Mouse (Mus musculus) embryonic facial prominence, embryonic 15.5 days (tissue): ENCODE measurements around the gene Ddit4l. TPM values are rescaled to one million over a fixed set of nuclear protein-coding genes. Genes with fewer than 3 reads are reported as not detected.

Source experiments
- ATAC-seq: fragments of 200-750 bp; cut with Nextera tagmentation; 2 replicates; pipeline ENCODE4 v1.8.0; 2017; ENCODE audit warnings: low read depth, moderate TSS enrichment; ENCODE audit not compliant: insufficient number of reproducible peaks, low FRiP score, low TSS enrichment
- H3K27ac ChIP-seq: fragments of 300-500 bp; sonication (generic); replicated peaks from 2 replicates; pipeline ENCODE4 v1.5.1; 2015; ENCODE audit warnings: mild to moderate bottlenecking, inconsistent platforms
- H3K27me3 ChIP-seq: fragments of 300-500 bp; sonication (generic); 2 replicates; pipeline ENCODE4 v1.6.1; 2015; ENCODE audit warnings: inconsistent platforms
- H3K36me3 ChIP-seq: fragments of 300-500 bp; sonication (generic); 2 replicates; pipeline ENCODE4 v1.6.1; 2015; ENCODE audit warnings: mild to moderate bottlenecking, inconsistent platforms
- H3K4me1 ChIP-seq: fragments of 300-500 bp; sonication (generic); 2 replicates; pipeline ENCODE4 v1.6.1; 2015; ENCODE audit warnings: inconsistent platforms
- H3K4me2 ChIP-seq: fragments of 300-500 bp; sonication (generic); replicated peaks from 2 replicates; pipeline ENCODE4 v1.6.1; 2015; ENCODE audit warnings: mild to moderate bottlenecking, inconsistent platforms
- H3K4me3 ChIP-seq: fragments of 300-500 bp; sonication (generic); replicated peaks from 2 replicates; pipeline ENCODE4 v1.5.1; 2015; ENCODE audit warnings: mild to moderate bottlenecking, inconsistent platforms
- H3K9ac ChIP-seq: fragments of 300-500 bp; sonication (generic); 2 replicates; pipeline ENCODE4 v1.6.1; 2015; ENCODE audit warnings: inconsistent platforms
- H3K9me3 ChIP-seq: fragments of 300-500 bp; sonication (generic); replicated peaks from 2 replicates; pipeline ENCODE4 v1.6.1; 2016; ENCODE audit warnings: inconsistent platforms
- WGBS: fragments of 180-500 bp; shearing (Covaris S2); methylation state at CpG from one replicate; pipeline ENCODE4 v1.1.7; 2015; 5-methylcytosine and 5-hydroxymethylcytosine counted together
- polyA plus RNA-seq: library from polyadenylated mRNA; unstranded; fragments of >200 nt; fragmentation: Nextera tagmentation; extraction: Ambion mirVana; gene quantifications from 2 replicates; pipeline ENCODE4 v1.2.1, GENCODE M21; 2015

Ddit4l gene
- polyA plus RNA-seq, 1 experiment from 2014 or later: 46.5 TPM

- Histone ChIP-seq H3K4me1 (peaks cover 7% of the 10 kb centered on the region), H3K27me3 (peaks cover 5% of the 10 kb centered on the region; the same call in 1 of the 2 replicates), H3K4me3 (peak overlapping the region; percentile 66), H3K9me3 (no peaks in the 10 kb centered on the region), H3K27ac (0 out of 2 replicates have a peak overlapping the region, but pooled peaks have one; percentile 17), H3K9ac (no peak overlapping the region), H3K4me2 (peak overlapping the region; percentile 80), H3K36me3 (peaks cover 8% of the 10 kb centered on the region)
- 23% methylated on average over 14 of the region's 14 CpGs for whole genome bisulfite sequencing
- peak; percentile 11; the same call in 1 of the 2 replicates for ATAC-seq
Observed at GRCm38 (mm10) chr3:137622895-137623580, 1.6 kb downstream of the Ddit4l start.

DNA sequence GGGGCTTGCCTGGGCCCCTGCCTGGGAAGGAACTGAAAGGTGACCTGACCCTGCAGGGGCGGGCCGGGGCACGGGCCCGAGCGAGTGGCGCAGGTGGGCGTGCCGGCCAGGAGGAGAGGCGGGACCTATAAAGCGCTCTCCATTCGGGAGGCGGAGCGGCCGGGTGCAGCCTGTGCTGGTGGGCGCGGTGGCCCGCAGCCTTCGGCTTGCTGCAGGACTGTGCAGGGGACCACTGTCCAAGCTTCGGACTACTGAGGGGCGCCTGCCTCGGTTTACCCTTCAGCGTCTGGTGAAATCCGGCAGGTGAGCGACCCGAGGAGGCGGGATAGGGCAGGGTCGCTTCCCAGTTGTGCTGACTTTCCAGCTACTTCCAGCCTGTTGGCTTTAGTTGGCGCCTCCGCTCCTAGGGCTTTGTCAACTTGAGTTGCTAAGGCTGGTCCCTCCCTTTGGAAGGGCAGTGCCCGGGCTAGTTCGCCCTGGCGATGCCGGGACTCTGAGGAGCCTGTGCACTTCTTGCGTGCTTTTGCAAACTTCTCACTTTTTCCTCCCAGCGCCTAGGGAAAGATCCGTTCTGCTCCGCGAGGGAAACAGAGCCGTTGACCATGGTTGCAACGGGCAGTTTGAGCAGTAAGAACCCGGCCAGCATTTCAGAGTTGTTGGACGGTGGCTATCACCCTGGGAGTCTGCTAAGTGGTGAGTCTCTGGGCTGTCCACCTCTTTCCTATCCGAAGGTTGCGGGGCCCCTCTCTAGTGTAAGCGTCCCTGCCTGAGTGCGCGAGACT, 2.4 kb downstream of the Ddit4l start:
- H3K9me3 ChIP-seq: no peaks in the 10 kb centered on the region
- H3K4me2 ChIP-seq: peak overlapping the region; percentile 80
- WGBS: under 1% methylated on average over 47 of the region's 47 CpGs
- H3K27me3 ChIP-seq: peaks cover 5% of the 10 kb centered on the region; the same call in 1 of the 2 replicates
- H3K9ac ChIP-seq: peak overlapping the region; percentile 58
- ATAC-seq: peak; percentile 86
- H3K27ac ChIP-seq: peak overlapping the region; percentile 65
- H3K36me3 ChIP-seq: peaks cover 8% of the 10 kb centered on the region
- peak overlapping the region; percentile 66 for H3K4me3 ChIP-seq
- H3K4me1 ChIP-seq: peaks cover 7% of the 10 kb centered on the region

- Histone ChIP-seq H3K4me2 (peak overlapping the region; percentile 80), H3K4me3 (peak overlapping the region; percentile 66), H3K27ac (no peak overlapping the region), H3K9me3 (no peaks in the 10 kb centered on the region), H3K4me1 (peaks cover 7% of the 10 kb centered on the region), H3K27me3 (peaks cover 5% of the 10 kb centered on the region; the same call in 1 of the 2 replicates), H3K36me3 (peaks cover 8% of the 10 kb centered on the region), H3K9ac (no peak overlapping the region)
- ATAC-seq: no peak
- WGBS: 72% methylated on average over 5 of the region's 5 CpGs
Observed at GRCm38 (mm10) chr3:137625054-137625453, 3.6 kb downstream of the Ddit4l start.

DNA sequence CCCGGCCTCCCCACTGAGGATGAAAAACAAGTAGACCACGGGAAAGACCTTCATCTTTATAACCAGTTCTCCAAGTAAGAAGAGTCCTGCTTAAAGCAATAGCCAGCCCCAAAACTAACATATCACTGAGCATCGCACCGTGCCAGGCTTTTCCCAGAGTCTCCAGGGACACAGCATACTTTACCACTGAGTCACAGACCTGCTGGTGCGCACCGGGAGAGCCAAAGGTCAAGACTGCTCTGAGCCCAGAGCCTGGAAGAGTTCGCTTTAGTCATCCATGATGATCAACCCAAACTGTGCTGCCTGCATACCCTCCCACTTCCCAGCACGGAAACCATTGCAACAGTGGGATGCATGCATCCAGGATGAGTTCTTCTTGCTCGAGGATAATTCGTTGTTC, 12.3 kb downstream of the Ddit4l start:
- H3K9ac ChIP-seq: no peak overlapping the region
- no peaks in the 10 kb centered on the region for H3K27me3 ChIP-seq
- no peak overlapping the region for H3K4me3 ChIP-seq
- no peaks in the 10 kb centered on the region for H3K36me3 ChIP-seq
- no peaks in the 10 kb centered on the region for H3K4me1 ChIP-seq
- no peak overlapping the region for H3K4me2 ChIP-seq
- no peaks in the 10 kb centered on the region for H3K9me3 ChIP-seq
- no peak overlapping the region for H3K27ac ChIP-seq
- 76% methylated on average over 10 of the region's 10 CpGs for WGBS
- no peak for ATAC-seq

- 84% methylated on average over 4 of the region's 4 CpGs for WGBS
- no peaks in the 10 kb centered on the region for H3K4me1 ChIP-seq
Observed at GRCm38 (mm10) chr3:137636571-137636970, 15.2 kb downstream of the Ddit4l start.

DNA sequence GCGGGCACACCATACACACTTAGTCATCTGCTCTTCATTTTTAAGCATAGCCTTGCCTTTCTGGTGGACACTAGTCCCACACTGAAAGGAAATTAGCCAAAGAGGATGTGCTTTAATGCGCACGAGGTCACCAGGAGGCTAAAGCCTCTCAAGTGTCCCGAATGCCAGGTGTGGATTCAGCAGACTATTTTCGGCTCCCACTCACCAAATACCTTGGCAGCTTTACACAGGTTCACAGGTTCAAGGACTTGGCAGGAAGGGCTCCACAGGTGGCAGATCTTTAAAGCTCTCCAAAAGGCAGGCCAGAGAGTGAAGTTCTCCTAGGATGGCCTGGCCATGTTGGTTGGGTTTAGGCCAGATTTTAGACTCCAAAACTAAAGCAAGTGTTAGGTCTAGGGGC, 19.8 kb downstream of the Ddit4l start:
- no peak for ATAC-seq
- H3K9ac ChIP-seq: no peak overlapping the region
- no peaks in the 10 kb centered on the region for H3K4me1 ChIP-seq
- no peaks in the 10 kb centered on the region for H3K27me3 ChIP-seq
- H3K4me2 ChIP-seq: no peak overlapping the region
- WGBS: 83% methylated on average over 5 of the region's 5 CpGs
- H3K27ac ChIP-seq: no peak overlapping the region
- no peak overlapping the region for H3K4me3 ChIP-seq
- no peaks in the 10 kb centered on the region for H3K9me3 ChIP-seq
- no peaks in the 10 kb centered on the region for H3K36me3 ChIP-seq

More at GRCm38 (mm10) chr3:137636571-137636970, 15.2 kb downstream of the Ddit4l start:
- H3K27ac ChIP-seq: no peak overlapping the region
- H3K4me3 ChIP-seq: no peak overlapping the region
- no peak overlapping the region for H3K9ac ChIP-seq
- ATAC-seq: no peak
- no peaks in the 10 kb centered on the region for H3K36me3 ChIP-seq
- no peak overlapping the region for H3K4me2 ChIP-seq
- no peaks in the 10 kb centered on the region for H3K9me3 ChIP-seq
- H3K27me3 ChIP-seq: no peaks in the 10 kb centered on the region

DNA sequence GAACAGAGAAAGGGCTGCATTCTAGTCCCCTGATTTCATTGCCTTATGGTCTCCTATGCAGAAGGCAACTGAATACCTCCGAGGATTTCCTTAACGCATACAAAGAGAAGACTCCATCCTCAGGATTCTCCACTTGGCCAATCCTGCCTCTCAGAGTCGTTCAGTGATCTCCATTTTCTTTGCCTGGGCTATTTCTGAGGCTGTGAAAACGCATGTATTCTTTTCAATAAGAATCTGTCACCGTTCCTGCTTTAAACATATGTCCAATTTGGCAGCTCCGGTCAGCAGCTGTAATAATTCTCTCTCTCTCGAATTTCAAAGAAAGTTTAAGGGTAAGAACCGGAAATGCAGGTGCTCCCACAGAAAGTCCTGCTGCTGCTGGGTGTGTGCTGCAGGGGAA, 20.7 kb downstream of the Ddit4l start:
- H3K4me1 ChIP-seq: no peaks in the 10 kb centered on the region

GRCm38 (mm10) chr3:137642568-137642967, 21.2 kb downstream of the Ddit4l start:
- H3K4me3 ChIP-seq: no peak overlapping the region
- no peak overlapping the region for H3K9ac ChIP-seq
- H3K27ac ChIP-seq: no peak overlapping the region
- H3K9me3 ChIP-seq: no peaks in the 10 kb centered on the region
- 68% methylated on average over 3 of the region's 3 CpGs for WGBS
- ATAC-seq: no peak
- no peak overlapping the region for H3K4me2 ChIP-seq
- no peaks in the 10 kb centered on the region for H3K27me3 ChIP-seq
- 0 out of 2 replicates have a peak, but pooled peaks cover 2% of the 10 kb centered on the region for H3K4me1 ChIP-seq
- no peaks in the 10 kb centered on the region for H3K36me3 ChIP-seq

More for the DNA sequence above, 20.7 kb downstream of the Ddit4l start:
- Histone ChIP-seq H3K9me3 (no peaks in the 10 kb centered on the region), H3K27ac (no peak overlapping the region), H3K4me2 (no peak overlapping the region), H3K9ac (no peak overlapping the region), H3K4me3 (no peak overlapping the region), H3K36me3 (no peaks in the 10 kb centered on the region), H3K27me3 (no peaks in the 10 kb centered on the region)
- WGBS: 37% methylated on average over 8 of the region's 8 CpGs
- ATAC-seq: no peak; the same call in 1 of the 2 replicates

- Histone ChIP-seq H3K36me3 (no peaks in the 10 kb centered on the region), H3K4me3 (no peak overlapping the region), H3K27me3 (no peaks in the 10 kb centered on the region), H3K9ac (no peak overlapping the region), H3K9me3 (no peaks in the 10 kb centered on the region), H3K27ac (no peak overlapping the region), H3K4me2 (no peak overlapping the region), H3K4me1 (peaks cover 9% of the 10 kb centered on the region; the same call in 1 of the 2 replicates)
- ATAC-seq: no peak
- 87% methylated on average over 3 of the region's 3 CpGs for WGBS
Observed at GRCm38 (mm10) chr3:137644081-137644480, 22.7 kb downstream of the Ddit4l start.

GRCm38 (mm10) chr3:137644947-137645346, 23.5 kb downstream of the Ddit4l start:
- Histone ChIP-seq H3K4me2 (no peak overlapping the region), H3K9ac (no peak overlapping the region), H3K27ac (no peak overlapping the region), H3K4me3 (no peak overlapping the region), H3K36me3 (no peaks in the 10 kb centered on the region), H3K4me1 (peaks cover 9% of the 10 kb centered on the region; the same call in 1 of the 2 replicates), H3K9me3 (no peaks in the 10 kb centered on the region), H3K27me3 (no peaks in the 10 kb centered on the region)
- no peak for ATAC-seq
- 53% methylated on average over 6 of the region's 6 CpGs for WGBS

GRCm38 (mm10) chr3:137647427-137648100, 26.2 kb downstream of the Ddit4l start:
- Histone ChIP-seq H3K9ac (no peak overlapping the region), H3K36me3 (no peaks in the 10 kb centered on the region), H3K27ac (0 out of 2 replicates have a peak overlapping the region, but pooled peaks have one; percentile 44), H3K4me1 (peaks cover 9% of the 10 kb centered on the region; the same call in 1 of the 2 replicates), H3K4me2 (no peak overlapping the region), H3K27me3 (no peaks in the 10 kb centered on the region), H3K9me3 (no peaks in the 10 kb centered on the region), H3K4me3 (no peak overlapping the region)
- peak; percentile 75; the same call in 1 of the 2 replicates for ATAC-seq
- WGBS: 36% methylated on average over 12 of the region's 12 CpGs
